Mouse (Mus musculus): ENCODE data around the gene Hoxd9.

DNA sequence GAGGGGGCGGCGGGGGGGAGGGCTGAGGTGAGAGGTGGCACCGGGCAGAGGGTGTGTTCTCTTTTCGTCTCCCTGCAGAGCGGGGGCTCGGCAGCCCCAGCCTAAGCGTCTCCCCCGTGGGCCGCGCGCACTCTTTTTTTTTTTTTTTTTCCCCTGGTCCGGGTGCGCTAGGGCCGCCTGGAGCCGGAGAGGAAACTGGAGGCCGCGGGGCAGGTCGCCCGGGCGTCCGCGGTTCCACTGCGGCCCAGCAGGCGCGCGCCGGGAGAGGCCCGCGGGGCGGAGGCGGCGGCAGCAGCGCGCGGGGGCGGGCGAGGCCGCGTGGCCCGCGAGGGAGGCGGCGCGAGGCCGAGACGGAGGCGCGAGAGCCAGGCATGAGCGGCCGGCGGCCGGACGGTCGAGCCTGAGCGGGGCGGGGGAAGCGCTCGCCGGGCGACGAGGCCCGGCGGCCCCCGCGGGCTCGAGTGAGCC lies 7.5 kb downstream of the Hoxd9 start:
- no peak for TF ChIP-seq CTCF (IDR thresholded peaks at IDR 0.05; ENCODE audit: low read depth)
- no peak for TF ChIP-seq EP300 (IDR thresholded peaks at IDR 0.05; ENCODE audit: low read depth)

All from heart, postnatal 0 days (tissue).